ENCODE assay signal across 21 mouse cellular contexts in the genomic region with DNA sequence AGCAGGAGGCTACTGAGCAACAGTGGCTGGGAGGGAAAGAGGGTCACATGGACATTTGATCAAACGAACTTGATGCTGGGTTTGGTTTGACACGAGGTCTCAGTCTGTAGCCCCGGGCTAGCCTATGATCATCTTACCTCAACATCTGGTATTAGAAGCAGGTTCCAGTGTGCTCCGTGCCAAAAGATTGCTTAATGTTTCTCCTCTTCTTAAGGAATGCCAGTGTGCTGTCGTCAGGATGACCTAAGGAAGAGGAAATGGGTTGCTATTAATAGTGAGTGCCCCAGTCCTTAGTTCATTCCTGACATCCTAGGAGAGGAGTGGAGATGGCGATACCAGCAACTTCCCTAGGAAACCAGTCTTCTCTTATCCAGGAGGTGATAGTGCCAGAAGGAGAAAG. TPM values are rescaled to one million over a fixed set of nuclear protein-coding genes. Genes with fewer than 3 reads are reported as not detected.
DNase-seq lines count a peak whose midpoint lies in the region; ATAC-seq lines count a peak whose summit lies in the region.
"Had no signal": no experiment of that assay in that cellular context is flagged by ENCODE, and none has a peak within 500 bp of the region (broad histone marks: within the 10 kb centered on the region; RNA-seq: fewer than 3 reads in every experiment).

No protein-coding gene starts in this region.

- no peak overlapping the region for H3K4me2 ChIP-seq in heart, embryonic 14.5 days (ENCODE audit: low read length)
- H3K4me2 ChIP-seq in lung, embryonic 16.5 days (ENCODE audit: low read depth, low read length), result peak overlapping the region; percentile 59
- H3K4me2 ChIP-seq: forebrain, embryonic 13.5 days; heart, embryonic 15.5 days; midbrain, embryonic 12.5 days had no signal

- peaks cover 0 to 12% of the 10 kb centered on the region in 2 experiments; a peak in 2 of 4 replicates for H3K4me1 ChIP-seq in heart, embryonic 14.5 days (ENCODE audit: control insufficient read depth in 2 of 2, insufficient read depth in 2 of 2, low read length in 2 of 2)
- H3K4me1 ChIP-seq in lung, embryonic 16.5 days (replicated peaks; ENCODE audit: control insufficient read depth, insufficient read depth, low read length), result peaks cover 14% of the 10 kb centered on the region

- no peak overlapping the region for H3K4me3 ChIP-seq in heart, embryonic 14.5 days (ENCODE audit: control insufficient read depth in 1 of 2, insufficient read depth in 1 of 2, low read depth in 1 of 2, low read length in 2 of 2)
- H3K4me3 ChIP-seq in lung, embryonic 16.5 days (ENCODE audit: low read length), result peak overlapping the region; percentile 59
- H3K4me3 ChIP-seq: forebrain, embryonic 13.5 days; heart, embryonic 15.5 days; hindbrain, embryonic 10.5 days; midbrain, embryonic 12.5 days had no signal

- ATAC-seq in heart, embryonic 14.5 days (ENCODE audit: insufficient number of reproducible peaks, insufficient read depth, low FRiP score, low read depth), result peak; percentile 25; the same call in 1 of the 2 replicates
- ATAC-seq in lung, embryonic 16.5 days (ENCODE audit: low read depth), result no peak
- no peak for ATAC-seq in inflammation-experienced regulatory T-cells, adult 6 months
- ATAC-seq: forebrain, embryonic 13.5 days had no signal

- 30% methylated on average over 6 of the region's 6 CpGs for WGBS in heart, embryonic 14.5 days
- whole genome bisulfite sequencing in lung, embryonic 16.5 days, result 28% methylated on average over 6 of the region's 6 CpGs

- no peaks in the 10 kb centered on the region for H3K9me3 ChIP-seq in heart, embryonic 14.5 days (ENCODE audit: control insufficient read depth, low read length)
- no peaks in the 10 kb centered on the region for H3K9me3 ChIP-seq in lung, embryonic 16.5 days (ENCODE audit: control insufficient read depth, low read length)
- H3K9me3 ChIP-seq: forebrain, embryonic 13.5 days; heart, embryonic 15.5 days; hindbrain, embryonic 10.5 days; midbrain, embryonic 12.5 days had no signal

- DNase-seq in heart, adult 8-10 months (ENCODE audit: low spot score), result no peak
- DNase-seq in lung, postnatal 14 days, result no peak
- peak; percentile 38 for DNase-seq in fibroblast of lung, adult 2 months (ENCODE audit: low read depth)
- peak; percentile 31 for DNase-seq in skeletal muscle tissue, adult 2 months (ENCODE audit: low read depth, low spot score)
- no peak for DNase-seq in left cerebral cortex, adult 18-20 months (ENCODE audit: low spot score in 2 of 2)
- DNase-seq: cerebellum, adult 18-20 months; gastrocnemius, postnatal 14 days; heart, adult 18-20 months; layer of hippocampus, postnatal 36 days; liver had no signal

- H3K36me3 ChIP-seq in heart, embryonic 14.5 days (ENCODE audit: control insufficient read depth, insufficient read depth, low read length), result no peaks in the 10 kb centered on the region
- H3K36me3 ChIP-seq in lung, embryonic 16.5 days (ENCODE audit: control insufficient read depth, insufficient read depth, low read length), result no peaks in the 10 kb centered on the region; the same call in 1 of the 2 replicates
- H3K36me3 ChIP-seq: heart, embryonic 15.5 days; hindbrain, embryonic 10.5 days; midbrain, embryonic 12.5 days had no signal

- peaks cover 42% of the 10 kb centered on the region for H3K27me3 ChIP-seq in heart, embryonic 14.5 days (ENCODE audit: control insufficient read depth, insufficient read depth, low read length)
- H3K27me3 ChIP-seq in lung, embryonic 16.5 days (ENCODE audit: control insufficient read depth, insufficient read depth, low read depth, low read length), result peaks cover 33% of the 10 kb centered on the region

- no peak overlapping the region for H3K27ac ChIP-seq in heart, embryonic 14.5 days (replicated peaks in 1 of 2; ENCODE audit: control insufficient read depth in 1 of 2, insufficient read depth in 1 of 2, low read depth in 2 of 2, low read length in 2 of 2)
- H3K27ac ChIP-seq in lung, embryonic 16.5 days (ENCODE audit: low read length), result no peak overlapping the region
- H3K27ac ChIP-seq: forebrain, embryonic 13.5 days; heart, embryonic 15.5 days; hindbrain, embryonic 10.5 days; kidney, postnatal 0 days; midbrain, embryonic 12.5 days had no signal

- H3K9ac ChIP-seq in heart, embryonic 14.5 days (ENCODE audit: low read length), result no peak overlapping the region
- H3K9ac ChIP-seq in lung, embryonic 16.5 days (ENCODE audit: low read length), result no peak overlapping the region; the same call in 1 of the 2 replicates
- H3K9ac ChIP-seq: forebrain, embryonic 13.5 days; heart, embryonic 15.5 days; midbrain, embryonic 12.5 days had no signal

RNA-seq across cellular contexts. Expression of a gene that starts 3.7 kb away (rescaled TPM):
- polyA plus RNA-seq in heart, embryonic 14.5 days (2014; fragmentation: Nextera tagmentation; extraction: Ambion mirVana), result 0.53 and 2.2 TPM in 2 replicates
- under 1 TPM in 1 of 4 experiments, not detected in 3; 0.28 TPM for total RNA-seq in heart, adult 8-10 months (2022)
- 328 and 355 TPM in 2 replicates for polyA plus RNA-seq in lung, embryonic 16.5 days (2015; fragmentation: Nextera tagmentation; extraction: Ambion mirVana)
- under 1 TPM in 1 of 2 experiments, not detected in 1; 0.49 TPM for total RNA-seq in left cerebral cortex, adult 18-20 months (2021)
- not detected for polyA plus RNA-seq in inflammation-experienced regulatory T-cells, adult 6 months (2017; shearing (Covaris generic))

RNA-seq across cellular contexts. Expression of a gene that starts 19.2 kb away (rescaled TPM):
- 72.1 and 74.9 TPM in 2 replicates for polyA plus RNA-seq in heart, embryonic 14.5 days (2014; fragmentation: Nextera tagmentation; extraction: Ambion mirVana)
- 10 to 100 TPM; 67.0 to 71.0 (median 70.2) TPM for total RNA-seq in heart, adult 8-10 months (2022)
- 73.3 and 73.4 TPM in 2 replicates for polyA plus RNA-seq in lung, embryonic 16.5 days (2015; fragmentation: Nextera tagmentation; extraction: Ambion mirVana)
- total RNA-seq in left cerebral cortex, adult 18-20 months (2021), result 10 to 100 TPM; 34.3 to 38.1 TPM
- polyA plus RNA-seq in inflammation-experienced regulatory T-cells, adult 6 months (2017; shearing (Covaris generic)), result 10 to 100 TPM; 26.7 to 80.0 (median 60.4) TPM

RNA-seq across cellular contexts. Expression of a gene that starts 33.5 kb away (rescaled TPM):
- 5.4 and 6.4 TPM in 2 replicates for polyA plus RNA-seq in heart, embryonic 14.5 days (2014; fragmentation: Nextera tagmentation; extraction: Ambion mirVana)
- 1 to 10 TPM in 3 of 4 experiments, under 1 TPM in 1; 0.88 to 2.4 (median 1.2) TPM for total RNA-seq in heart, adult 8-10 months (2022)
- polyA plus RNA-seq in lung, embryonic 16.5 days (2015; fragmentation: Nextera tagmentation; extraction: Ambion mirVana), result 11.8 and 12.4 TPM in 2 replicates
- 100 to 1,000 TPM; 309 to 311 TPM for total RNA-seq in left cerebral cortex, adult 18-20 months (2021)
- 10 to 100 TPM in 2 of 3 experiments, 1 to 10 TPM in 1; 4.4 to 24.9 (median 20.8) TPM for polyA plus RNA-seq in inflammation-experienced regulatory T-cells, adult 6 months (2017; shearing (Covaris generic))

RNA-seq across cellular contexts. Expression of a gene that starts 43.0 kb away (rescaled TPM):
- 0.85 TPM in 1 of 2 replicates, not detected in the other for polyA plus RNA-seq in heart, embryonic 14.5 days (2014; fragmentation: Nextera tagmentation; extraction: Ambion mirVana)
- total RNA-seq in heart, adult 8-10 months (2022), result not detected
- 33.0 and 33.1 TPM in 2 replicates for polyA plus RNA-seq in lung, embryonic 16.5 days (2015; fragmentation: Nextera tagmentation; extraction: Ambion mirVana)
- total RNA-seq in left cerebral cortex, adult 18-20 months (2021), result not detected
- polyA plus RNA-seq in inflammation-experienced regulatory T-cells, adult 6 months (2017; shearing (Covaris generic)), result not detected
- total RNA-seq: adrenal gland, adult 18-20 months; gastrocnemius, postnatal 14 days; layer of hippocampus, postnatal 36 days; left cerebral cortex, postnatal 36 days had no signal
- polyA plus RNA-seq: forebrain, embryonic 13.5 days; neural tube, embryonic 14.5 days had no signal

RNA-seq across cellular contexts. Expression of a gene that starts 57.6 kb away (rescaled TPM):
- 11.1 and 12.0 TPM in 2 replicates for polyA plus RNA-seq in heart, embryonic 14.5 days (2014; fragmentation: Nextera tagmentation; extraction: Ambion mirVana)
- total RNA-seq in heart, adult 8-10 months (2022), result 10 to 100 TPM in 1 of 4 experiments, 1 to 10 TPM in 3; 6.3 to 11.9 (median 7.9) TPM
- 30.6 and 33.5 TPM in 2 replicates for polyA plus RNA-seq in lung, embryonic 16.5 days (2015; fragmentation: Nextera tagmentation; extraction: Ambion mirVana)
- total RNA-seq in left cerebral cortex, adult 18-20 months (2021), result 1 to 10 TPM; 7.4 to 9.7 TPM
- 10 to 100 TPM in 2 of 3 experiments, 1 to 10 TPM in 1; 6.3 to 17.2 (median 12.0) TPM for polyA plus RNA-seq in inflammation-experienced regulatory T-cells, adult 6 months (2017; shearing (Covaris generic))

Comparison
In these comparisons a context has a peak if more than half of its experiments do, and no peak if none do; other contexts are left out.
1. DNase-seq: peak in fibroblast of lung, adult 2 months (single experiment) and skeletal muscle tissue, adult 2 months (single experiment); none in heart, adult 8-10 months (single experiment), lung, postnatal 14 days (single experiment) and left cerebral cortex, adult 18-20 months (0 of 2).
2. RNA of a gene that starts 3.7 kb away (polyA plus RNA-seq): 328 to 355 TPM in lung, embryonic 16.5 days; 0.53 to 2.2 TPM in heart, embryonic 14.5 days and not detected in inflammation-experienced regulatory T-cells, adult 6 months; every median in the first group is over 100 times any median in the second.